Mouse (Mus musculus) intestine, embryonic 14.5 days (tissue): ENCODE measurements around the gene Nid1. TPM values are rescaled to one million over a fixed set of nuclear protein-coding genes. Genes with fewer than 3 reads are reported as not detected.

Experiments used
- ATAC-seq: fragments of 200-750 bp; cut with Nextera tagmentation; replicated peaks from 2 replicates; pipeline ENCODE4 v1.8.0; 2017; ENCODE audit warnings: low read depth, moderate number of reproducible peaks, moderate TSS enrichment, moderate library complexity; ENCODE audit not compliant: low FRiP score, low TSS enrichment
- DNase-seq: peaks from one replicate; pipeline ENCODE4 v3.0.0-alpha.2; 2018; ENCODE audit warnings: low spot score
- H3K27ac ChIP-seq: fragments of 300-500 bp; sonication (generic); 2 replicates; pipeline ENCODE4 v1.5.1; 2014; ENCODE audit warnings: low read depth, mild to moderate bottlenecking, control low read depth
- H3K27me3 ChIP-seq: fragments of 300-500 bp; sonication (generic); replicated peaks from 2 replicates; pipeline ENCODE4 v1.6.1; 2014; ENCODE audit warnings: low read length, control low read depth; ENCODE audit not compliant: control insufficient read depth, insufficient read depth
- H3K36me3 ChIP-seq: fragments of 300-500 bp; sonication (generic); 2 replicates; pipeline ENCODE4 v1.6.1; 2014; ENCODE audit warnings: low read length, control low read depth; ENCODE audit not compliant: control insufficient read depth, insufficient read depth
- H3K4me1 ChIP-seq: fragments of 300-500 bp; sonication (generic); replicated peaks from 2 replicates; pipeline ENCODE4 v1.6.1; 2014; ENCODE audit warnings: low read length, control low read depth, mixed read lengths; ENCODE audit not compliant: control insufficient read depth, insufficient read depth
- H3K4me2 ChIP-seq: fragments of 300-500 bp; sonication (generic); 2 replicates; pipeline ENCODE4 v1.6.1; 2014; ENCODE audit warnings: low read length
- H3K4me3 ChIP-seq: fragments of 300-500 bp; sonication (generic); 2 replicates; pipeline ENCODE4 v1.5.1; 2014; ENCODE audit warnings: low read depth, low read length, control low read depth, mixed read lengths
- H3K9ac ChIP-seq: fragments of 300-500 bp; sonication (generic); 2 replicates; pipeline ENCODE4 v1.6.1; 2014; ENCODE audit warnings: mild to moderate bottlenecking, low read length
- H3K9me3 ChIP-seq: fragments of 300-500 bp; sonication (generic); 2 replicates; pipeline ENCODE4 v1.6.1; 2016; ENCODE audit warnings: low read length, control low read depth; ENCODE audit not compliant: control insufficient read depth
- WGBS: fragments of 180-500 bp; shearing (Covaris S2); extraction: QIAGEN DNeasy Blood & Tissue Kit; methylation state at CpG from one replicate; pipeline ENCODE4 v1.1.7; 2014; 5-methylcytosine and 5-hydroxymethylcytosine counted together
- polyA plus RNA-seq: library from polyadenylated mRNA; unstranded; fragments of >200 nt; fragmentation: Nextera tagmentation; extraction: Ambion mirVana; gene quantifications from 2 replicates; pipeline ENCODE4 v1.2.1, GENCODE M21; 2014

The Nid1 gene
- polyA plus RNA-seq, 1 experiment from 2014 or later = 70.7 TPM

DNA sequence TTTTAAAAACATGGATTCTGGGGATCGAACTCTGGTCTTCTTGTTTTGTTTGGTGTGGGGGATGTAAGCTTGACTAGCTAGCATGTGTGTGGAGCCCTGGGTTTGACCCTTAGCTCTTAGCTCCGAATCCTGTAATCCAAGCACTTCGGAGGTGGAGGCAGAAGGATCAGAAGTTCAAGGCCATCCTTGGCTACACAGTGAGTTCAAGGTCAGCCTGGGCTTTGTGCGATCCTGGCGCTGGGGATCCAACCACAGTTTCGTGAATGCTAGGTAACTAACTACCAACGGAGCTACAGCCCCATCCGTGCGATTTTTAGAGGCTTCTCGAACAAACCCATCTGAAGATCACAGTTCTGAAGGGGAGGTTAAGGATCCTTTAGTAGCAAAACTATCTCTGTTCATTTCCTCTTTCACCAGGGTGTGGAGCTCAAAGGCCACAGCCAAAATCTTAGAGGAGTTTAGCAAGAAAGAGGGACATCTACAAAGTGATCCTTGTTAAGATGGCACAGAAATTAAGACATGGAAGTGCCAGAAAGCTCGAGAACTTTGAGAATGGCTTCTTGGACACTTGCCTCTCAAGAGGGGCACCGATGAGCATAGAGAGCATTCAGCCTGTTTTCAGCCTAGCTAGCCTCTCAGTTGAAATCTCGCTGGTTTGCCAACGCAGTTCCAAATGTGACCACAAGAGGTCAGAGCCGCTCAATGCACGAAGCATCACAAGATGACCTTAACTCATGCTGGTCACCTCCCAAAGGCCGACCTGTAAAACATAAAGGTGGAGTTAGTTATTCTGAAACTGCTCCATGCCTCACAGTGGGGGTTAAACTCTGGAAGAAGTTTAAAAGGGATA lies 79.2 kb downstream of the Nid1 start:
- no peaks in the 10 kb centered on the region for H3K36me3 ChIP-seq
- no peaks in the 10 kb centered on the region for H3K27me3 ChIP-seq
- H3K4me3 ChIP-seq = no peak overlapping the region
- no peaks in the 10 kb centered on the region for H3K9me3 ChIP-seq
- no peak overlapping the region for H3K9ac ChIP-seq
- ATAC-seq (peak; percentile 48; the same call in 1 of the 2 replicates), DNase-seq (peak; percentile 94)
- no peaks in the 10 kb centered on the region for H3K4me1 ChIP-seq
- WGBS = 46% methylated on average over 17 of the region's 17 CpGs
- H3K4me2 ChIP-seq = peak overlapping the region; percentile 16; the same call in 1 of the 2 replicates
- no peak overlapping the region for H3K27ac ChIP-seq

DNA sequence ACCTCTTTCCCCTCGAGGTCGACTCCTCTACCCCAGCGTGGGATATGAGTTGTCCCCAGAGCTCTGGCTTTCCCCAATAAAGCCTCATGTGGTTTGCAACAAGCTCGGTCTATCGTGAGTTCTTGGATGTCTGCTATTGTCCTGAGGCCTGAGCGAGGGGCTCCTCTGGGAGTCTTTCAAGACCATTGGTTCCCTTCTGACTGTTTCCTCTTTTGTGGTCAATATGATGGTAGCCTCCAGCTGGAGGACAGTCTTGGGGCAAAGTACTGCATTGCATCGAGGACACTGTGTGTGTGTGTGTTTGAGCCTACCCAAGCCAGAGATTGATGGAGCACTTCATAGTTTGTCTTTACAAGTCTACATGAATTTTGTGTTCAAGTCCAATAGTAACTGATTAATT lies 80.8 kb downstream of the Nid1 start:
- 86% methylated on average over 7 of the region's 7 CpGs for WGBS
- DNase-seq (no peak), ATAC-seq (no peak)
- Histone ChIP-seq H3K4me1 (no peaks in the 10 kb centered on the region), H3K27ac (no peak overlapping the region), H3K9ac (no peak overlapping the region), H3K27me3 (no peaks in the 10 kb centered on the region), H3K4me3 (no peak overlapping the region), H3K9me3 (no peaks in the 10 kb centered on the region), H3K36me3 (no peaks in the 10 kb centered on the region), H3K4me2 (no peak overlapping the region)

DNA sequence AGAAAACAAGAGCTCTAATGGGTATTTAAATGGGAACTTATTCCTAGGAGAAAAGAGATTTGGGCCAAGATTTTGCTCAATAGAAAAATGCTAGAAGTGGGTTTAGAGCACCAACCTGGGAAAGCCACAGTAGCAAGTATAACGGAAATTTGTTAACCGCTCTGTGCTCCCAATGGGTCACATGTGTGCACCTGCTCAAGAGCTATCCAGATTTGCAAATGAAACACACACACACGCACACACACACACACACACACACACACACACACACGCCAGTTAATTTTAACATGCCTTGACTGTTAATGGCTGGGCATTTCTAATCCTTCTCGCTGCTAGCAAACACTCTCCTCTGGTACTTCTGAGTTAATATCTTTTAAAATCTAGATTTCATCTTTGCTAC lies 83.1 kb downstream of the Nid1 start:
- Histone ChIP-seq H3K9ac (no peak overlapping the region), H3K4me2 (no peak overlapping the region), H3K27ac (no peak overlapping the region), H3K4me3 (no peak overlapping the region), H3K27me3 (no peaks in the 10 kb centered on the region), H3K9me3 (no peaks in the 10 kb centered on the region), H3K4me1 (no peaks in the 10 kb centered on the region), H3K36me3 (no peaks in the 10 kb centered on the region)
- ATAC-seq = no peak
- WGBS = 92% methylated on average over 5 of the region's 5 CpGs
- no peak for DNase-seq

DNA sequence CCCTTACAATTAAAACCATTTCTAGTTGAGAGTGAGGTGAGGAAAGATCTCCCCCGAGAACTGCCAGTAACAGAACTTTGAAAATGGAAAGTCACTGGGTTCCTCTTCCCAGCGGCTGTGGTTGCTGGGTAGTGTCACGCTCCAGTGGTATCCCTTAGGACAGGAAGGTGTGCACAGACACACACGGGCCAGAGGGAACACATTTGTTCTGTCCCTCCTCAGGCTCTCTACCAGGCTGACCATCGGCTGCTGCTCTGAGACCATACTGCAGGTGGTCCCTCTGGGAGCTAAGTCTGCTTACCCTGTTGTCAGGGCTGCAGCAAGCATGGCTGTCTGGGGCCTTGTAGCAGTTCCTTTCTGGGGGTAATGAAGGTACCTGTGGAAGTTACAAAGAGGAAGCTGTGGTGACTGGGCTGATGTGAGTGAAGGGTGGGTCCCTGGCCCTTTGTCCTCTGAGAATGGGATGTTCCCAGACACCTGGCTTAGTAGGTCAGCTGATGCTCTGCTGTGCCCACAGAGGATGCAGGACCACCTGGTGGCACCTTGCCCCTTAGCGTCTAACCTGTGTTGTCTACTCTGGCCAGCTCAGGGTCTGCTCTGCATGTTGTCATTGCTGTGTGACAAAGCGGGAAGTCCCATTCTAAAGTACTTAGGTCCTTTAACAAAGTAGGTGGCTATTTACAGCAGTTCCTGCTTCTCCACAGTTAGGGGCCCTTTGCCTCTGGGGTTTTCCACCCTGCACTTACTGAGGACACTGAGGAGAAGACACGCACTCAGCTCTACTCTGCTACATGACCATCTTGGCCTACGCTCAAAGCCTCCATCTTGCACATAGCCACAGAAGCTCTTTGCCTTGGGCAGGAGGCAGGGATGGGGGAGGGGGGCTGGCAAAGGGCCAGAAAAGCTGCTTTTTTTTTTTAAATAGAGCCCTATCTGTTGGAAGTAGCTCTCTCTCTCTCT lies 86.6 kb downstream of the Nid1 start:
- Histone ChIP-seq H3K4me1 (no peaks in the 10 kb centered on the region), H3K36me3 (no peaks in the 10 kb centered on the region), H3K4me3 (no peak overlapping the region), H3K9ac (no peak overlapping the region), H3K9me3 (no peaks in the 10 kb centered on the region), H3K27ac (no peak overlapping the region), H3K4me2 (no peak overlapping the region), H3K27me3 (no peaks in the 10 kb centered on the region)
- WGBS = 78% methylated on average over 9 of the region's 9 CpGs
- no peak for ATAC-seq
- no peak for DNase-seq

DNA sequence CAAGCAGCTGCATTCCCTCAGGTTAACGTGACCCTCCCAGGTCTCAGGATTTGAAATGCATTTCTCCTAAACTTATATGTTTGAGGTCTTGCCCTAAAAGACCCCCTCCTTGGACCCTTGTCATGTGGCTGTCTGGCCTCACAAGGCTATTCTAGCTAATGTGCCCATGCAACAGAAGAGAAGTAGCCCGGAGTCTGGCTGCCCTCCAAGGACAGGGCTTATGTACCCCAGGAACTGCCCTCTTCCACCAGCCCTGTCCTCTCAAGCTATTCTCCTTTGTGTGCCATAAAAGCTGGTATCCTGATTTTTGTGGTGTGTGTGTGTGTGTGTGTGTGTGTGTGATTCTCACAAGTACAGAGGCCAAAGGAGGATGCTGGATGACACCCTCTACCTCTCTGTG lies 87.9 kb downstream of the Nid1 start:
- H3K9ac ChIP-seq = no peak overlapping the region
- H3K4me2 ChIP-seq = no peak overlapping the region
- no peak overlapping the region for H3K4me3 ChIP-seq
- DNase-seq (no peak), ATAC-seq (no peak)
- H3K4me1 ChIP-seq = no peaks in the 10 kb centered on the region
- H3K27me3 ChIP-seq = no peaks in the 10 kb centered on the region
- 82% methylated on average over 2 of the region's 2 CpGs for WGBS
- no peaks in the 10 kb centered on the region for H3K9me3 ChIP-seq
- H3K27ac ChIP-seq = no peak overlapping the region
- H3K36me3 ChIP-seq = no peaks in the 10 kb centered on the region

DNA sequence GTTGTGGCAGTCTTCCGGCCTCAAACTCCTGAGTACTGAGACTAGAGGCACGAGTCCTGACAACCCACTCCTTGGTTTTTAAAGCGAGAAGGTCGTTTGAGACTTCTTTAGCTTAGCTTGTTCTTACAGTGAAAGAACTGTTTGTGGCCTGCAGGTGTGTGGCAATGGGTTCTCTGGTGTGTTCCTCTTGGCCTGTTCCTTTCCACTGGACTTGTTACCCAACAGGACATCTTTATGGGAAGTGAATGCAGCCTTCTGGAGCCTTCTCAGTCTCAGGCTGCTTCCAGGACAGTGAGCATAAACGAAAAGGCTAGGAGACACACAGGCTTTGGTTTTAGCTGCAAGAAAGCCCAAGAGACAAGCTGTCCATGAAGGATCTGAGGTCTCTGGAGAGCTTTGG lies 88.5 kb downstream of the Nid1 start:
- no peaks in the 10 kb centered on the region for H3K27me3 ChIP-seq
- no peak overlapping the region for H3K4me2 ChIP-seq
- H3K4me1 ChIP-seq = no peaks in the 10 kb centered on the region
- WGBS = 86% methylated on average over 5 of the region's 5 CpGs
- no peaks in the 10 kb centered on the region for H3K36me3 ChIP-seq
- no peak overlapping the region for H3K4me3 ChIP-seq
- DNase-seq = no peak
- H3K9ac ChIP-seq = no peak overlapping the region
- ATAC-seq = no peak
- H3K9me3 ChIP-seq = no peaks in the 10 kb centered on the region
- H3K27ac ChIP-seq = no peak overlapping the region

DNA sequence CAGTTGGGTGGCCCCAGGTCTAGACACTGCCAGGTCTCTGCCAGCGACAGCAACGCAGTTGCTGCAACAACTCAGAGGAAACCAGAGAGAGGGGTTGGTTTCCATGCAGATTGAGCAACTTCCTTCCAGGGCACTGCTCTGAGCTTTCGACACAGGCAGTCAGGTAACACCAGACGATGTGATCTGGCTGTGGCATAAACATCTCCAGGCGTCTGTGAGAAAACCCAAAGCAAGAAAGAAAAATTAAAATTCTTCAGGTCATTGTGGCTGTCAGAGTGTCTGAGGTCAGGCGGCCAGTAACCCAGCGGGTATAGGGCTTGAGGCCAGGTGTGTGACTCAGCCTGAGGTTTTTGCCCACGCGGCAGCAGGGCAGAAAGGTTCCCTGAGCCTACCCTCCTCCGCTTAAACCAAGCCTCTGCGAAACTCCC lies 91.8 kb downstream of the Nid1 start:
- 45% methylated on average over 11 of the region's 11 CpGs for WGBS
- no peak for ATAC-seq
- Histone ChIP-seq H3K4me3 (no peak overlapping the region), H3K27ac (no peak overlapping the region), H3K9me3 (no peaks in the 10 kb centered on the region), H3K27me3 (no peaks in the 10 kb centered on the region), H3K4me1 (no peaks in the 10 kb centered on the region), H3K4me2 (no peak overlapping the region), H3K9ac (no peak overlapping the region), H3K36me3 (no peaks in the 10 kb centered on the region)
- no peak for DNase-seq

DNA sequence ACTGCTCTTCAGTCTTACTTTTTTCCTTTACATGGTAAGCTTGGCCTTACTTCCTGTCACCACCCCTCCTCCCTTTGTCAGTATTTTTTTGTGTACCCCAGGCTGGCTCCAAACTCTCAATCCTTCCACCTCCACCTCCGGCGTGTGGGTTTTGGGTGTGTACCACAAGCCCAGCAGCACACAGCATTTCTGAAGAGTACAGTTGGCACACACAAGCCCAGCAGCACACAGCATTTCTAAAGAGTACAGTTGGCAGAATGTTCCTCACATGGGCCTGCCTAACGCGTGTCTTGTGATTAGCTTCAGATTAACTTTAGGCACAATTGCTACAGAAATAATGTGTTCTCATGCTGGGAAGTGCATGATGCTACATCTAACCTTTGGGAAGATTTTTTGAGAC lies 93.6 kb downstream of the Nid1 start:
- WGBS = 89% methylated on average over 4 of the region's 4 CpGs
- Histone ChIP-seq H3K4me1 (no peaks in the 10 kb centered on the region), H3K4me3 (no peak overlapping the region), H3K4me2 (no peak overlapping the region), H3K27me3 (no peaks in the 10 kb centered on the region), H3K36me3 (no peaks in the 10 kb centered on the region), H3K9ac (no peak overlapping the region), H3K27ac (no peak overlapping the region), H3K9me3 (no peaks in the 10 kb centered on the region)
- DNase-seq = no peak
- no peak for ATAC-seq
